Mouse (Mus musculus) midbrain, embryonic 14.5 days (tissue): Measurements from ENCODE around the gene Tmem164. TPM values are rescaled to one million over a fixed set of nuclear protein-coding genes. Genes with fewer than 3 reads are reported as not detected.

ENCODE experiments used
- ATAC-seq: fragments of 200-750 bp; cut with Nextera tagmentation; 2 replicates; pipeline ENCODE4 v1.8.0; 2017; ENCODE audit warnings: moderate number of reproducible peaks, moderate library complexity; ENCODE audit not compliant: low FRiP score, low TSS enrichment
- DNase-seq: peaks from one replicate; pipeline ENCODE4 v3.0.0-alpha.2; 2015
- H3K27ac ChIP-seq: fragments of 300-500 bp; sonication (generic); replicated peaks from 2 replicates; pipeline ENCODE4 v1.5.1; 2014; ENCODE audit warnings: mild to moderate bottlenecking, low read depth, low read length, moderate library complexity
- H3K27me3 ChIP-seq: fragments of 300-500 bp; sonication (generic); 2 replicates; pipeline ENCODE4 v1.6.1; 2014; ENCODE audit warnings: low read length, control low read depth, mixed read lengths; ENCODE audit not compliant: control insufficient read depth, insufficient read depth
- H3K36me3 ChIP-seq: fragments of 300-500 bp; sonication (generic); 2 replicates; pipeline ENCODE4 v1.6.1; 2014; ENCODE audit warnings: low read length, control low read depth; ENCODE audit not compliant: control insufficient read depth, insufficient read depth
- H3K4me1 ChIP-seq: fragments of 300-500 bp; sonication (generic); 2 replicates; pipeline ENCODE4 v1.6.1; 2014; ENCODE audit warnings: mild to moderate bottlenecking, antibody characterized with exemption, low read length, control low read depth; ENCODE audit not compliant: control insufficient read depth, insufficient read depth
- H3K4me2 ChIP-seq: fragments of 300-500 bp; sonication (generic); 2 replicates; pipeline ENCODE4 v1.6.1; 2014; ENCODE audit warnings: mild to moderate bottlenecking, low read length, moderate library complexity
- H3K4me3 ChIP-seq: fragments of 300-500 bp; sonication (generic); replicated peaks from 2 replicates; pipeline ENCODE4 v1.5.1; 2014; ENCODE audit warnings: low read depth, low read length
- H3K9ac ChIP-seq: fragments of 300-500 bp; sonication (generic); replicated peaks from 2 replicates; pipeline ENCODE4 v1.6.1; 2014; ENCODE audit warnings: mild to moderate bottlenecking, low read length, moderate library complexity
- H3K9me3 ChIP-seq: fragments of 300-500 bp; sonication (generic); 2 replicates; pipeline ENCODE4 v1.6.1; 2016; ENCODE audit warnings: low read length, control low read depth, mixed read lengths; ENCODE audit not compliant: control insufficient read depth
- WGBS: fragments of 180-500 bp; shearing (Covaris S2); extraction: QIAGEN DNeasy Blood & Tissue Kit; methylation state at CpG from one replicate; pipeline ENCODE4 v1.1.7; 2014; 5-methylcytosine and 5-hydroxymethylcytosine counted together
- polyA plus RNA-seq: library from polyadenylated mRNA; unstranded; fragments of >200 nt; fragmentation: Nextera tagmentation; extraction: Ambion mirVana; gene quantifications from 2 replicates; pipeline ENCODE4 v1.2.1, GENCODE M21; 2014

Tmem164 gene
- polyA plus RNA-seq, 1 experiment from 2014 or later = 14.0 TPM

GRCm38 (mm10) chrX:142818057-142818682 is 137.0 kb downstream of the Tmem164 start:
- 42% methylated on average over 10 of the region's 10 CpGs for WGBS
- Histone ChIP-seq H3K4me3 (no peak overlapping the region), H3K4me1 (no peaks in the 10 kb centered on the region), H3K9ac (no peak overlapping the region), H3K9me3 (no peaks in the 10 kb centered on the region), H3K27ac (no peak overlapping the region), H3K36me3 (no peaks in the 10 kb centered on the region), H3K27me3 (no peaks in the 10 kb centered on the region), H3K4me2 (no peak overlapping the region)
- ATAC-seq = no peak
- peak; percentile 75 for DNase-seq

- H3K4me1 ChIP-seq = no peaks in the 10 kb centered on the region
- no peak overlapping the region for H3K4me2 ChIP-seq
- WGBS = 88% methylated on average over 6 of the region's 6 CpGs
- no peak overlapping the region for H3K4me3 ChIP-seq
- H3K36me3 ChIP-seq = no peaks in the 10 kb centered on the region
- H3K9ac ChIP-seq = no peak overlapping the region
- DNase-seq = no peak
- ATAC-seq = no peak
- H3K9me3 ChIP-seq = no peaks in the 10 kb centered on the region
- no peak overlapping the region for H3K27ac ChIP-seq
- H3K27me3 ChIP-seq = no peaks in the 10 kb centered on the region
Observed at GRCm38 (mm10) chrX:142821239-142821638, 140.0 kb downstream of the Tmem164 start.

GRCm38 (mm10) chrX:142821846-142822245 is 140.6 kb downstream of the Tmem164 start:
- H3K9ac ChIP-seq = no peak overlapping the region
- WGBS = 33% methylated on average over 3 of the region's 3 CpGs
- H3K4me1 ChIP-seq = no peaks in the 10 kb centered on the region
- no peak overlapping the region for H3K4me2 ChIP-seq
- no peaks in the 10 kb centered on the region for H3K36me3 ChIP-seq
- H3K27ac ChIP-seq = no peak overlapping the region
- peak; percentile 82 for DNase-seq
- 0 out of 2 replicates have a peak, but pooled peaks have one; percentile 58 for ATAC-seq
- no peaks in the 10 kb centered on the region for H3K9me3 ChIP-seq
- no peak overlapping the region for H3K4me3 ChIP-seq
- H3K27me3 ChIP-seq = no peaks in the 10 kb centered on the region

GRCm38 (mm10) chrX:142825309-142825708 is 144.1 kb downstream of the Tmem164 start:
- WGBS = 91% methylated on average over 1 of the region's 1 CpGs
- ATAC-seq = no peak
- no peak overlapping the region for H3K9ac ChIP-seq
- H3K9me3 ChIP-seq = no peaks in the 10 kb centered on the region
- no peaks in the 10 kb centered on the region for H3K27me3 ChIP-seq
- no peak overlapping the region for H3K4me3 ChIP-seq
- H3K27ac ChIP-seq = no peak overlapping the region
- H3K36me3 ChIP-seq = no peaks in the 10 kb centered on the region
- no peak for DNase-seq
- no peak overlapping the region for H3K4me2 ChIP-seq
- no peaks in the 10 kb centered on the region for H3K4me1 ChIP-seq

GRCm38 (mm10) chrX:142827644-142828043 is 146.4 kb downstream of the Tmem164 start:
- H3K4me1 ChIP-seq = no peaks in the 10 kb centered on the region
- H3K27me3 ChIP-seq = no peaks in the 10 kb centered on the region
- H3K4me2 ChIP-seq = no peak overlapping the region
- no peak overlapping the region for H3K9ac ChIP-seq
- H3K36me3 ChIP-seq = no peaks in the 10 kb centered on the region
- WGBS = 17% methylated on average over 1 of the region's 1 CpGs
- no peak overlapping the region for H3K4me3 ChIP-seq
- ATAC-seq (no peak), DNase-seq (no peak)
- H3K9me3 ChIP-seq = no peaks in the 10 kb centered on the region
- no peak overlapping the region for H3K27ac ChIP-seq

GRCm38 (mm10) chrX:142828184-142828908 is 147.1 kb downstream of the Tmem164 start:
- H3K27ac ChIP-seq = no peak overlapping the region
- no peaks in the 10 kb centered on the region for H3K9me3 ChIP-seq
- H3K9ac ChIP-seq = no peak overlapping the region
- ATAC-seq (no peak), DNase-seq (no peak)
- no peaks in the 10 kb centered on the region for H3K27me3 ChIP-seq
- H3K36me3 ChIP-seq = no peaks in the 10 kb centered on the region
- H3K4me2 ChIP-seq = no peak overlapping the region
- 76% methylated on average over 13 of the region's 13 CpGs for WGBS
- no peaks in the 10 kb centered on the region for H3K4me1 ChIP-seq
- no peak overlapping the region for H3K4me3 ChIP-seq

- no peaks in the 10 kb centered on the region for H3K9me3 ChIP-seq
- no peak overlapping the region for H3K9ac ChIP-seq
- H3K4me1 ChIP-seq = no peaks in the 10 kb centered on the region
- ATAC-seq (no peak), DNase-seq (no peak)
- WGBS = 85% methylated on average over 2 of the region's 2 CpGs
- H3K27me3 ChIP-seq = no peaks in the 10 kb centered on the region
- H3K4me3 ChIP-seq = no peak overlapping the region
- no peak overlapping the region for H3K4me2 ChIP-seq
- H3K36me3 ChIP-seq = no peaks in the 10 kb centered on the region
- H3K27ac ChIP-seq = no peak overlapping the region
Observed at GRCm38 (mm10) chrX:142829267-142829666, 148.1 kb downstream of the Tmem164 start.

GRCm38 (mm10) chrX:142829866-142830470 is 148.8 kb downstream of the Tmem164 start:
- no peaks in the 10 kb centered on the region for H3K27me3 ChIP-seq
- DNase-seq (no peak), ATAC-seq (no peak)
- no peaks in the 10 kb centered on the region for H3K4me1 ChIP-seq
- H3K27ac ChIP-seq = no peak overlapping the region
- WGBS = 81% methylated on average over 12 of the region's 12 CpGs
- no peaks in the 10 kb centered on the region for H3K9me3 ChIP-seq
- no peak overlapping the region for H3K4me2 ChIP-seq
- no peaks in the 10 kb centered on the region for H3K36me3 ChIP-seq
- H3K4me3 ChIP-seq = no peak overlapping the region
- no peak overlapping the region for H3K9ac ChIP-seq
